Mouse (Mus musculus) midbrain, embryonic 10.5 days (tissue): ENCODE results near the gene Vmn1r180. TPM values are rescaled to one million over a fixed set of nuclear protein-coding genes. Genes with fewer than 3 reads are reported as not detected.
"Not testable (repeated sequence)": the region's sequence is repeated elsewhere in the genome, so short reads cannot be mapped to it uniquely, and the experiment has no call there.

Experiments
- DNase-seq: peaks from one replicate; pipeline ENCODE4 v3.0.0-alpha.2; 2017; ENCODE audit warnings: low spot score
- H3K27ac ChIP-seq: fragments of 300-500 bp; sonication (generic); replicated peaks from 2 replicates; pipeline ENCODE4 v1.5.1; 2016; ENCODE audit warnings: mild to moderate bottlenecking
- H3K27me3 ChIP-seq: fragments of 300-500 bp; sonication (generic); 2 replicates; pipeline ENCODE4 v1.6.1; 2016; ENCODE audit warnings: low read depth, mild to moderate bottlenecking; ENCODE audit not compliant: poor library complexity, severe bottlenecking
- H3K36me3 ChIP-seq: fragments of 300-500 bp; sonication (generic); 2 replicates; pipeline ENCODE4 v1.6.1; 2016; ENCODE audit warnings: mild to moderate bottlenecking, moderate library complexity
- H3K4me1 ChIP-seq: fragments of 300-500 bp; sonication (generic); 2 replicates; pipeline ENCODE4 v1.6.1; 2016
- H3K4me3 ChIP-seq: fragments of 300-500 bp; sonication (generic); 2 replicates; pipeline ENCODE4 v1.5.1; 2016; ENCODE audit warnings: mild to moderate bottlenecking, moderate library complexity
- H3K9me3 ChIP-seq: fragments of 300-500 bp; sonication (generic); replicated peaks from 2 replicates; pipeline ENCODE4 v1.6.1; 2016; ENCODE audit warnings: mild to moderate bottlenecking
- WGBS: fragments of 180-500 bp; shearing (Covaris S2); methylation state at CpG from one replicate; pipeline ENCODE4 v1.1.7; 2016; 5-methylcytosine and 5-hydroxymethylcytosine counted together
- polyA plus RNA-seq: library from polyadenylated mRNA; unstranded; fragments of >200 nt; fragmentation: Nextera tagmentation; extraction: Ambion mirVana; gene quantifications from 2 replicates; pipeline ENCODE4 v1.2.1, GENCODE M21; 2016

The Vmn1r180 gene
- polyA plus RNA-seq, result not detected in 2 replicates

GRCm38 (mm10) chr7:23950332-23950731 is at the start of gene Vmn1r180:
TSS of gene Vmn1r180 (plus strand) at chr7:23950632.
- no peaks in the 10 kb centered on the region for H3K4me1 ChIP-seq
- H3K4me3 ChIP-seq, result no peak within 1 kb of the TSS
- H3K27ac ChIP-seq, result no peak within 1 kb of the TSS
- no peak for DNase-seq
- H3K9me3 ChIP-seq, result peaks cover 48% of the 10 kb centered on the region
- no peaks in the 10 kb centered on the region for H3K36me3 ChIP-seq
- H3K27me3 ChIP-seq, result no peaks in the 10 kb centered on the region

GRCm38 (mm10) chr7:23926678-23927077 is 23.8 kb upstream of the Vmn1r180 start, which contains the start of gene Vmn1r179:
TSS of gene Vmn1r179 (plus strand) at chr7:23926978.
- DNase-seq, result no peak
- H3K27me3 ChIP-seq, result no peaks in the 10 kb centered on the region
- H3K36me3 ChIP-seq, result no peaks in the 10 kb centered on the region
- no peak within 1 kb of the TSS for H3K4me3 ChIP-seq
- no peaks in the 10 kb centered on the region for H3K4me1 ChIP-seq
- 63% methylated on average over 2 of the region's 2 CpGs for WGBS
- H3K27ac ChIP-seq, result no peak within 1 kb of the TSS
- H3K9me3 ChIP-seq, result peaks cover 69% of the 10 kb centered on the region

- not testable (repeated sequence) for DNase-seq, H3K36me3 ChIP-seq, H3K4me1 ChIP-seq, H3K27ac ChIP-seq, H3K27me3 ChIP-seq, H3K4me3 ChIP-seq
- H3K9me3 ChIP-seq, result peaks cover 81% of the 10 kb centered on the region
- WGBS, result 62% methylated on average over 3 of the region's 3 CpGs
Measured at GRCm38 (mm10) chr7:23968044-23968443, 17.6 kb downstream of the Vmn1r180 start.

GRCm38 (mm10) chr7:23974315-23974714 is 23.9 kb downstream of the Vmn1r180 start, which contains the start of gene Vmn1r181:
TSS of gene Vmn1r181 (plus strand) at chr7:23974615.
- not testable (repeated sequence) for H3K27me3 ChIP-seq, H3K4me3 ChIP-seq, DNase-seq, H3K36me3 ChIP-seq, H3K4me1 ChIP-seq, H3K27ac ChIP-seq
- 86% methylated on average over 9 of the region's 9 CpGs for WGBS
- peaks cover 78% of the 10 kb centered on the region for H3K9me3 ChIP-seq

- Histone ChIP-seq H3K36me3 (no peaks in the 10 kb centered on the region), H3K4me3 (no peak within 1 kb of the TSS), H3K27me3 (no peaks in the 10 kb centered on the region), H3K4me1 (no peaks in the 10 kb centered on the region), H3K27ac (no peak within 1 kb of the TSS), H3K9me3 (peaks cover 45% of the 10 kb centered on the region)
- WGBS, result 71% methylated on average over 2 of the region's 2 CpGs
- no peak for DNase-seq
Measured at GRCm38 (mm10) chr7:24001391-24001790, 51.0 kb downstream of the Vmn1r180 start, which contains the start of gene V1rd19. TSS of gene V1rd19 (plus strand) at chr7:24001691.

Other genes starting within 250 kb of the Vmn1r180 start
- not detected in 2 replicates for gene Vmn1r173, start 249.9 kb upstream of the Vmn1r180 start, polyA plus RNA-seq
- not detected in 2 replicates for gene Vmn1r174, start 198.4 kb upstream of the Vmn1r180 start, polyA plus RNA-seq
- not detected in 2 replicates for gene Vmn1r175, start 140.0 kb upstream of the Vmn1r180 start, polyA plus RNA-seq
- gene Vmn1r176, start 113.3 kb upstream of the Vmn1r180 start, polyA plus RNA-seq, result not detected in 2 replicates
- gene Vmn1r177, start 84.2 kb upstream of the Vmn1r180 start, polyA plus RNA-seq, result not detected in 2 replicates
- not detected in 2 replicates for gene Vmn1r178, start 58.6 kb upstream of the Vmn1r180 start, polyA plus RNA-seq
- not detected in 2 replicates for gene Vmn1r179, start 23.7 kb upstream of the Vmn1r180 start, polyA plus RNA-seq
- gene Vmn1r181, start 24.0 kb downstream of the Vmn1r180 start, polyA plus RNA-seq, result not detected in 2 replicates
- gene V1rd19, start 51.1 kb downstream of the Vmn1r180 start, polyA plus RNA-seq, result not detected in 2 replicates
- 0.01 TPM in 1 of 2 replicates, not detected in the other for gene Vmn1r183, start 102.6 kb downstream of the Vmn1r180 start, polyA plus RNA-seq
- 28.4 and 31.7 TPM in 2 replicates for gene Zfp180, start 131.3 kb downstream of the Vmn1r180 start, polyA plus RNA-seq
- gene Zfp112, start 161.7 kb downstream of the Vmn1r180 start, polyA plus RNA-seq, result 3.9 and 6.1 TPM in 2 replicates
- gene Zfp235, start 183.5 kb downstream of the Vmn1r180 start, polyA plus RNA-seq, result 14.0 and 14.9 TPM in 2 replicates
- 5.2 and 5.4 TPM in 2 replicates for gene Zfp114, start 224.4 kb downstream of the Vmn1r180 start, polyA plus RNA-seq